Mouse (Mus musculus): ENCODE results near the gene Flvcr2. TPM values are rescaled to one million over a fixed set of nuclear protein-coding genes. Genes with fewer than 3 reads are reported as not detected.

Gene Flvcr2
- total RNA-seq, 2 experiments from 2014 or later, result 0.50 to 0.51 TPM

DNA sequence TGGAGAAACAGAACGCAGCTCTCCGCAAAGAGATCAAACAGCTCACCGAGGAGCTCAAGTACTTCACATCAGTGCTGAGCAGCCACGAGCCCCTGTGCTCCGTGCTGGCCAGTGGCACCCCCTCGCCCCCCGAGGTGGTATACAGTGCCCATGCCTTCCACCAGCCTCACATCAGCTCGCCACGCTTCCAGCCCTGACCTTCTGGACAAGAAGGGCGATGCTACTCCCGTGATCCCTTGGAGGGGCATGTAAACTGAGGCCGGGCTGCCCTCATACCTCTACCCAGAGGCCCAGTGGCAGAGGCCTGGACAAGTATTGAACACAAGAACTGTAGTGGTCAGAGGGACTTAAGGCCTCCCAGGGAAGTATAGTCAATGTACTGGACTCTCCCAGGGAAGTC is 37.8 kb upstream of the Flvcr2 start:
- DNase-seq, result no peak
- intact Hi-C loops (cut with DNase I), result no loop called here
- no peak overlapping the region for H3K4me3 ChIP-seq
- TF ChIP-seq CTCF (IDR thresholded peaks at IDR 0.05), result no peak
- no peak overlapping the region for H3K27ac ChIP-seq

DNA sequence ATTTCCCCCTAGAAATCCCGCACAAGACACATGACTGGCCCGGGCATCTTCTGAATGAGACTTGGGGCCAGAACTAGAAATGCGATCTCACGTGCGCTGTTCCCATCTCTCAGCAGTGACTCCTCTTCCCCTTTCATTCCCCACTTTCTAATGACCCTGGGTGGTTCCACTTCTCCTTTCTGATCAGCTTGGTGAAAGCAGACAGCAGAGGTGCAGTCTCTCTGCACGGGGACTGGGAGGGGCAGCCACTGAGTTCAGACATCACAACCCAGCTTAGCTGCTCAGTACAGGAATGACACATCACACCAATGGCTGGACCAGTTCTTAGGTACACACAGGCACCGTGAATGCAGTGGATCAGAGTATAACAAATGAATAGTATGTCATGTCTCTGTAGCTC is 35.6 kb upstream of the Flvcr2 start:
- H3K4me3 ChIP-seq, result no peak overlapping the region
- H3K27ac ChIP-seq, result no peak overlapping the region
- DNase-seq, result no peak
- TF ChIP-seq CTCF (IDR thresholded peaks at IDR 0.05), result no peak
- intact Hi-C loops (cut with DNase I), result no loop called here

DNA sequence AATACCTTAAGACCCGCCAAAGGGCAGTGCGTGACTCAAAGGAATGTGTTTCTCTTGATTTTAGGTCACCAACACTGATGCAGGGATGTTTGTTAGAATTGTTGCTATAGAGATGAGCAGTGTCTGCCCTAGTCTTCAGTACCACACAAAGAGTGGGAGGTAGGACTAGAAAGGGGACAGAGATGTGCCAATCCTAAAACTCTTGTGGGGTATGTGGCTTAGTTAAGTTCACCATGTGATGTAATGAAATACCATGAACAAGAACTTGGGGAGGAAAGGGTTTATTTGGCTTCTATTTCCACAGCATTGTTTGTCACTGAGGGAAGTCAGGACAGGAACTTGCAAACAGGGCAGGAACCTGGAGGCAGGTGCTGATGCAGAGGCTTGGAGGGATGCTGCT is 33.8 kb upstream of the Flvcr2 start:
- no peak for TF ChIP-seq CTCF (IDR thresholded peaks at IDR 0.05)
- no peak for DNase-seq
- H3K4me3 ChIP-seq, result no peak overlapping the region
- no peak overlapping the region for H3K27ac ChIP-seq
- intact Hi-C loops (cut with DNase I), result no loop called here

DNA sequence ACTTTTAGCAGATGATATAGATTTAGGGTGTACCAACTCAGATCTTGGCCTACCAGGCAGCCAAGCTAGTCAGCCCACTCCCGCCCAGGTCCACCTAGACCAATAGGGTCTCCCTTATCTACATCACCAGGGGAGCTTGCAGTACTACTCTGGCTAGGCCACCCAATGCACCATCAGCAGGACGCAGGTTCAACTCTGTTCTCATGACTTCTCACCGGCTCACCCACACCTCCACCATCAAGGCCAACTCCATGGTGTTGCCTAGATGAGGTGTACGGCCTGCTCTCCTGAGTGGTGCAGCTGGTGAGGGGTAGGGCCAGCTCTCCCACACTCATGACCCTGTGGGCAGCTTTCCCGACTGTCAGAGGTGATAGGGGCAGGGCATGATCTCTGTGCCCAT is 32.2 kb upstream of the Flvcr2 start:
- intact Hi-C loops (cut with DNase I), result no loop called here
- no peak for DNase-seq

DNA sequence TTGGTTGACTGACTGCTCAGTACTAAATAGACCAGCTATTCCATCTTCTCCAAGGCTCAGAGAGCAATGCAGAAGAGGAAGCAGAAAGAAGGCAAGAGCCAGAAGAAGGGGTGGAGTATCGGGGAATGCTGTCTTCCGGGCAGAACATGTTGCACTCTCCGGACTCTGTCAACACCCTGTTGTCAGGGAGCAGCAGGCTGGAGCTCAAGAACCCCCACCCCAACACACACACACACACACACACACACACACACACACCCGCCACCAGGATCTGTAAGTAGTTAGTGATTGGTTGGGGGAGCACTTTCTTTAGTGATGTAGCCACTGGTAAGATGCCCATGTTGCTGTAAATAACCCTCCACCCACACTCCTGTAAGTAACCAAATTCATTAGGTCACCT is 21.0 kb upstream of the Flvcr2 start:
- Histone ChIP-seq H3K27ac (no peak overlapping the region), H3K4me3 (no peak overlapping the region)
- DNase-seq, result no peak
- intact Hi-C loops (cut with DNase I), result loop anchor here (5.0 kb wide), 1 partner anchor 218 kb away; no protein-coding TSS in a partner anchor
- TF ChIP-seq CTCF (IDR thresholded peaks at IDR 0.05), result no peak

More for the DNA sequence above, 32.2 kb upstream of the Flvcr2 start:
- TF ChIP-seq CTCF (IDR thresholded peaks at IDR 0.05), result no peak
- Histone ChIP-seq H3K27ac (no peak overlapping the region), H3K4me3 (no peak overlapping the region)

DNA sequence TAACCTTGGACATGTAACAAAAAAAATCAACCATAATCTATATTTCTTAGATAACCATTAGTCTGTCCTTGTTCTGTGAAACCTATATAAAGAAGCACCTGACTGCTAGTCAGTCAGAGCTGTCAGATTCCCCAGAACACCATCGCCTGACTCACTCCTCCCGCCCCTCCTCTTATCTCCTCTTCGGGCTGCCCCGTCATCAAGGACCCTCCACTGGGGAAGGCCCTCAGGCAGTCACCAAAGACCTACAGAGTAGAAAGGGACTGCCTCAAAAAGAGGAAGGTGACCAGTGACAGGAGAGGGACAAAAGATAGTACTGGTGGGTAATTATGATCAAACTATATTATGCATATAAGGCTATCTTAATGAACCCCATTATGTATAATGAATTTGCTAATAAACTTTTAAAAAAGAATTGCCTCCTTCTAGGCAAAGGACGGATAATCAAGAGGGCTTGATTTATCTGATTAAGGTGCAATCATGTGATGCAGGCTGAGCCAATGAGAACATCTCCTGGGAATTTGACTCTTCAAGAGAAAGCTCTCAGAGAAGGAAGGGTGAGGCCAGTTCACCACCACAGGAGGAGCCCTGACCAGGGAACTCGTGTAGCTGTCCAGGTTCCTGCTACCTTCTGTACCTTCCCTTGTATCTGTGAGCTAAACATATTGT is 19.5 kb upstream of the Flvcr2 start:
- intact Hi-C loops (cut with DNase I), result loop anchor here (5.0 kb wide), 1 partner anchor 220 kb away; no protein-coding TSS in a partner anchor

DNA sequence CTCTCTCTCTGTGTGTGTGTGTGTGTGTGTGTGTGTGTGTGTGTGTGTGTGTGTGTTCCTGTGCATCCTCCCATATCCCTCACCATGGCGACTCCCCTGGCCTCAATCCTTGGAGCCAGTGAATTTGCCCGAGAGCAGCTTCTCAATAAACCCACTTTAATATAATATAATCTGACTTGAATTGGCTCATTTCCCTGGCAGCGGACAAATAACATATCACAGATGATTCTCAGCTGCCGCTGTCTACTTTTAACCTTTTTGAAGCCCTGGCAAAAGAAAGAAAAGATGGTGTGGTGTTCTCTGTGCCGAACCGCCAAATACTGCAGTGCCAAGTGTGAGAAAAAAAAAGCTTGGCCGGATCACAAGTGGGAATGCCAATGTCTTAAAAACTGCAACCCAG is 18.2 kb upstream of the Flvcr2 start:
- intact Hi-C loops (cut with DNase I), result loop anchor here (5.0 kb wide), 1 partner anchor 221 kb away; no protein-coding TSS in a partner anchor
- no peak overlapping the region for H3K27ac ChIP-seq
- DNase-seq, result no peak
- no peak overlapping the region for H3K4me3 ChIP-seq
- no peak for TF ChIP-seq CTCF (IDR thresholded peaks at IDR 0.05)

More for the DNA sequence above, 19.5 kb upstream of the Flvcr2 start:
- H3K4me3 ChIP-seq, result no peak overlapping the region
- no peak for DNase-seq
- no peak for TF ChIP-seq CTCF (IDR thresholded peaks at IDR 0.05)
- H3K27ac ChIP-seq, result no peak overlapping the region

DNA sequence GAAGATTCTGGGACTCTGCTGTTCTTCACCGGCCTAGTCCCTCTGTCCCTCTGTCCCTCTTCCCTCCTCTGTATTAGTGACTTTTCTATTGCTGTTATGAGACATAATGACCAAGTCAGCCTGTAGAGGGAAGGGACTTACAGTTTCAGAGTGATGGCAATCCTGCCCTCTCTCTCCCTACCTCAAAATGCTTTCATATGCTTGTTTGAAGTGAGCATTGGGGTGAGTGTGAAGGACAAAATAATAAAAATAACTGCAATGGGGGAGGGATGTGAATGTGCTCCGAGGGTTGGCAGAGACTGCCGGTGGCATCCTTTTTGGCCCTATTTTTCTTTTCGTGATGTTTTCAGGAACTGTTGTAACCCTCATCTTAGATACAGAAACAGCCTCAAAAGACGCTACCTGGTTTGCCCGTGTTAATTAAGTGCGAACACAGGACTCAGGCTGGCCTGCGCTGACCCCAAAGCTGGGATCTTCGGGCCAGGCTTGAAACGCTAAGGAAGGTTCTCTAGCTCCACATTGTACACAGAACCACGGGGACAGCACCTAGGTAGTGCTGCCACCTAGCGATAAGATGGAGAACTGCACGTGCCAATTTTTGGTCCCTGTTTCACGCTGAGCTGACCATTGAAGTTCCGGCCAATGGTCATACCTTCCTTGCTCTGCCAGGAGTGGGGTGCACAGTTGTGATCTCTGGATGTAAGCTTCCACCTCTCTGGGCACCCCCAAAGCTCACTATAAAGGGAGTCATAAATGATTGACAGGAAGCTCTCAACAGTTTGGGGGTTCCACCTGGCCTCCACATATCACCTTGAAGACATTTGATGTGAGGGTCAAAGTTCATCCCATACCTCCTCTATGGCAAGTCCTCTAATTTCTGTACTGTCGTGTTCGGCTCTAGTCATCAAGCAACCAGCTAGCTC is 17.1 kb upstream of the Flvcr2 start:
- intact Hi-C loops (cut with DNase I), result loop anchor here (5.0 kb wide), 1 partner anchor 222 kb away; no protein-coding TSS in a partner anchor
- peak; percentile 70 for DNase-seq
- Histone ChIP-seq H3K4me3 (no peak overlapping the region), H3K27ac (no peak overlapping the region)
- peak; percentile 99; the same call in 1 of the 2 replicates for TF ChIP-seq CTCF (IDR thresholded peaks at IDR 0.05)

DNA sequence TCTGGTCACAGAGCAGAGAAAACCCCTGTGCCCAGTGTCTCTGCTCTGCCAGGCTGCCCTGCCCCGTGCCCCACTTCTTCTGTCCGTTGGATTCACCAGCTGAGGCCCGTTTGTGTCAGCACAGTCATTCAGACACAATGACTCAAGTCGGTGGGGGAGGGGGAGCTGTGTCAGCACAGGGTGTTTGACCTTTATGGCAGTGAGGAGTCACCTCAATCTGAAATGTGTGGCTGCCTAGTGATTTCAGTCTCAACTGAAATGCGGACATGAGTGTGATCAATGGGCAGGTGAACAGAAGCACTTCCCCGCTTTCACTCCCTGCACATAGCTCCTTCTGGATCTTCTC is 16.4 kb upstream of the Flvcr2 start:
- H3K27ac ChIP-seq, result no peak overlapping the region
- no peak overlapping the region for H3K4me3 ChIP-seq
- no peak for DNase-seq
- intact Hi-C loops (cut with DNase I), result loop anchor here (5.0 kb wide), 1 partner anchor 223 kb away; no protein-coding TSS in a partner anchor
- TF ChIP-seq CTCF (IDR thresholded peaks at IDR 0.05), result no peak

DNA sequence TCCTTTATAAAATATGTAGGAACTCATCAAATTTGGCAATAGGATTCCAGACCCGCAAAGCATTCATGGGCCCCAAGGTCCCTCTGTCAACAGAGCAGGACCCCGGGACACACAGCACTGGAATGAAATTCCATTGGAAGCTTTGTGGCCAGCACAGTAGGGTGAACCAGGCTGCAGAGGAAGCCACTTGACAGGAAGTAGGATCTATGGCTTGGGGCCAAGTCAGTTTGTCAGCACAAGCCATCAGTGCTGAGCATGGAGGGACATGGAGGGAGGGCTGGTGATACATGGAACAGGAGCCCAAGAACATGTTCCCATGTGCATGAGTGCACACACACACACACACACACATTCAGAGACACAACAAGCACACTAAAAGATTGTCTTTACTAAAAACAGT is 10.1 kb upstream of the Flvcr2 start:
- DNase-seq, result no peak
- intact Hi-C loops (cut with DNase I), result no loop called here

DNA sequence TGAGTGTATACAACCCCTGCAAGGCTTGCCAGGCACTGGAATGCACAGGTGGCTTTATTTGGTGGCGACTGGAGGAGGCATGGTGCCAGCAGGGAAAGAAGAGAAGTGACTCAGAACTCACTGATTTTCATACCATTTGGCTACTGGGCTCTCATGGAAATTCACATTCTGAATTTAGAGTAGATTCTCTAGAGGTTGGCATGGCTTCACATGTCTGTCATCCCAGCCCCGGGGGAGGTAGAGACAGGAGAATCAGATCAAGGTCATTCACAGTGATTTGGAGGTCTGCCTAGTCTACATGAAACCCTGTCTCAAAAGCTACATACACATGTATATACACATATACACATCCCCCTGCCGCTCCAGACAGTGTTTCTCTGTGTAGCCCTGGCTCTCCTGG is 9.4 kb upstream of the Flvcr2 start:
- intact Hi-C loops (cut with DNase I), result no loop called here
- no peak overlapping the region for H3K27ac ChIP-seq
- no peak for DNase-seq
- no peak overlapping the region for H3K4me3 ChIP-seq
- TF ChIP-seq CTCF (IDR thresholded peaks at IDR 0.05), result no peak

More for the DNA sequence above, 10.1 kb upstream of the Flvcr2 start:
- no peak overlapping the region for H3K27ac ChIP-seq
- H3K4me3 ChIP-seq, result no peak overlapping the region
- no peak for TF ChIP-seq CTCF (IDR thresholded peaks at IDR 0.05)

DNA sequence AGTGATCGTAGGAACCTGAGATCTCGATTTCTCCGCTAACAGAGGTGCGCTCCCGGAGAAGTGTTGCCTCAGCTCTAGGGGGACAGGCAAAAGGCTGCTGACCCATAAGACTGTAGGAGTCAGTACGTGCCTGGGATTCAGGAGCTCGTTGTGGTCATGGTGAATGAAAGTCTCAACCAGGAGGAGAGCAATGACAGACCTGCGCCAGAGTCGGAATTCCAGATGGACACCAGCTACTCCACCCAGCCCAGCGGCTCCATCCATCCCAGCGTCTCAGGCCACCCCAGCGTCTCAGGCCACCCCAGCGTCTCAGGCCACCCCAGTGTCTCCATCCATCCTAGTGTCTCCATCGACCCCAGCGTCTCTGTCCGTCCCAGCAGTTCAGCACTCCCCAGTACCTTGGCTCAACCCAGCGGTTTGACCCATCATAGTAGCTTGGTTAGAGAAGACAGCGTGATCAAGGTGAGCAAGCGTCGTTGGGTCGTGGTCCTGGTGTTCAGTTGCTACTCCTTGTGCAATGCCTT is 419 bp downstream of the Flvcr2 start:
- peak; percentile 28 for DNase-seq
- intact Hi-C loops (cut with DNase I), result loop anchor here (5.0 kb wide), 1 partner anchor 336 kb away; the partner anchor contains the start of gene Ift43

DNA sequence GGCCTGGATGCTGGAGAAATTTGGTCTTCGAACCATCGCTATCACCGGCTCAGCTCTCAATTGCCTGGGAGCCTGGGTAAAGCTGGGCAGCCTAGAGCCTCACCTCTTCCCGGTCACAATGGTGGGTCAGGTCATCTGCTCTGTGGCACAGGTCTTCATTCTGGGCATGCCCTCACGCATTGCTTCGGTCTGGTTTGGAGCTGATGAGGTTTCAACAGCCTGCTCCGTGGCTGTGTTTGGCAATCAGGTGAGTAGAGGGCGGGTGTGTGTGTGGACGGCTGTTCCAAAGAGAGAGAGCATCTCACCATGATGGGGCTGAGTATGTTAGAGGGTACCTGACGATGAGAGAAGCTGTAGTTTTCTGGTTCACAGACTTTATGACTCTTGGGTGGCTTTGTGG is 1.0 kb downstream of the Flvcr2 start:
- Histone ChIP-seq H3K27ac (no peak overlapping the region), H3K4me3 (peak overlapping the region; percentile 83)
- intact Hi-C loops (cut with DNase I), result loop anchor here (5.0 kb wide), 1 partner anchor 335 kb away; the partner anchor contains the start of gene Ift43
- no peak for TF ChIP-seq CTCF (IDR thresholded peaks at IDR 0.05)
- DNase-seq, result no peak

More for the DNA sequence above, 419 bp downstream of the Flvcr2 start:
- TF ChIP-seq CTCF (IDR thresholded peaks at IDR 0.05), result no peak
- H3K27ac ChIP-seq, result peak overlapping the region; percentile 73
- peak overlapping the region; percentile 83 for H3K4me3 ChIP-seq

Measured in gastrocnemius, adult 2 months (tissue).